Mouse (Mus musculus) lung, postnatal 0 days (tissue): ENCODE measurements around the gene Zfp618. TPM values are rescaled to one million over a fixed set of nuclear protein-coding genes. Genes with fewer than 3 reads are reported as not detected.

Experiments used
- ATAC-seq: fragments of 200-750 bp; cut with Nextera tagmentation; 2 replicates; pipeline ENCODE4 v1.8.0; 2017; ENCODE audit warnings: moderate library complexity
- DNase-seq: peaks from one replicate; pipeline ENCODE4 v3.0.0-alpha.2; 2016; ENCODE audit warnings: low spot score
- H3K27ac ChIP-seq: fragments of 300-500 bp; sonication (generic); 2 replicates; pipeline ENCODE4 v1.5.1; 2014; ENCODE audit warnings: antibody characterized with exemption, mild to moderate bottlenecking, low read length, mixed read lengths
- H3K27me3 ChIP-seq: fragments of 300-500 bp; sonication (generic); replicated peaks from 2 replicates; pipeline ENCODE4 v1.6.1; 2014; ENCODE audit warnings: low read length, mixed read lengths; ENCODE audit not compliant: insufficient read depth
- H3K36me3 ChIP-seq: fragments of 300-500 bp; sonication (generic); 2 replicates; pipeline ENCODE4 v1.6.1; 2014; ENCODE audit warnings: low read length, mixed read lengths; ENCODE audit not compliant: insufficient read depth
- H3K4me1 ChIP-seq: fragments of 300-500 bp; sonication (generic); 2 replicates; pipeline ENCODE4 v1.6.1; 2014; ENCODE audit warnings: antibody characterized with exemption, low read depth, low read length, mixed read lengths; ENCODE audit not compliant: insufficient read depth
- H3K4me2 ChIP-seq: fragments of 300-500 bp; sonication (generic); replicated peaks from 2 replicates; pipeline ENCODE4 v1.6.1; 2014; ENCODE audit warnings: low read depth, mild to moderate bottlenecking, low read length, moderate library complexity, mixed read lengths
- H3K4me3 ChIP-seq: fragments of 300-500 bp; sonication (generic); 2 replicates; pipeline ENCODE4 v1.5.1; 2014; ENCODE audit warnings: low read depth, low read length
- H3K9ac ChIP-seq: fragments of 300-500 bp; sonication (generic); replicated peaks from 2 replicates; pipeline ENCODE4 v1.6.1; 2014; ENCODE audit warnings: low read depth, mild to moderate bottlenecking
- H3K9me3 ChIP-seq: fragments of 300-500 bp; sonication (generic); 2 replicates; pipeline ENCODE4 v1.6.1; 2016; ENCODE audit warnings: low read length, mixed read lengths
- CTCF ChIP-seq: IDR thresholded peaks from 2 replicates; pipeline ENCODE4 v1.5.1; 2016; ENCODE audit warnings: antibody characterized with exemption, mild to moderate bottlenecking
- EP300 ChIP-seq: IDR thresholded peaks from 2 replicates; pipeline ENCODE4 v1.6.1; 2016; ENCODE audit warnings: antibody characterized with exemption, mild to moderate bottlenecking, control low read depth
- whole genome bisulfite sequencing: fragments of 180-500 bp; shearing (Covaris S2); extraction: QIAGEN DNeasy Blood & Tissue Kit; methylation state at CpG from one replicate; pipeline ENCODE4 v1.1.7; 2014; 5-methylcytosine and 5-hydroxymethylcytosine counted together
- polyA plus RNA-seq: library from polyadenylated mRNA; unstranded; fragments of >200 nt; fragmentation: Nextera tagmentation; extraction: Ambion mirVana; gene quantifications from 2 replicates; pipeline ENCODE4 v1.2.1, GENCODE M21; 2015

Zfp618 gene
- polyA plus RNA-seq, 1 experiment from 2014 or later = 7.9 TPM

DNA sequence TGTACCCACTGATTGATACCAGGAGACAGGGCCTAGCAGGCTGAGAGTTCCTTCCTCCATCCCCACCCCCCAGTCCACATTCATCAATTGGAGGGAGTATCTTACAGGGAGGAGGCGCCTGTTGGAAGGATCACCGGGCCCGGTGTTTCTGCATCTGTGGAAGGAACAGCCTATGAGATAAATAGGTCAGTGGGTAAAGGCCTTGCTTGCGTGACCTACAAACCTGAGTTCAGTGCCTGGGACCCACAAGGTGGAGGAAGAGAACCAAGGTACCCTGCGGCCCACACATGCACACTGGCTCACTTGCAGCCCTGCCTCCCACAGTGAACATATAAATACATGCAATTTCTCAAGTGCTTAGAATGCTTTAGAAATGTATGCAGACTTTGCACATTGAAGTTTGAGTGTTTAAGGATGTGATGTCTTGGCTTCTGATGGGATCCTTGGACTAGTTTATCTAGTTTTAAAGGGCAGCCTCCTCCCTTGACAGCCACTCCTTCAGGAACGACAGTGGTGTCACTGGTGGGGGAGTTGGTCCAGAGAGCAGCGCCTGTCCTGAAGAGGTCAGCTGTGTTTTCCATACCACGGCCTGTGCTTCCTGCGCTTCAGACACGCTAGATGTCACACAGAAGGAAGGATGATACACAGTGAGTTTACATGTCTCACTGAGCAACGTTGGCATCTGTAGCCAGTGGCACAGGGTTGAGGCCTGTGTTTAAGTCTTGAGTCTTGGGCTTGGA lies 35.1 kb downstream of the Zfp618 start:
- Histone ChIP-seq H3K4me2 (no peak overlapping the region), H3K4me1 (peaks cover 13% of the 10 kb centered on the region; the same call in 1 of the 2 replicates), H3K27me3 (no peaks in the 10 kb centered on the region), H3K36me3 (no peaks in the 10 kb centered on the region), H3K9me3 (no peaks in the 10 kb centered on the region), H3K9ac (no peak overlapping the region), H3K27ac (no peak overlapping the region), H3K4me3 (no peak overlapping the region)
- TF ChIP-seq EP300 = no peak
- TF ChIP-seq CTCF = no peak
- DNase-seq (no peak), ATAC-seq (no peak)
- 70% methylated on average over 11 of the region's 11 CpGs for WGBS

DNA sequence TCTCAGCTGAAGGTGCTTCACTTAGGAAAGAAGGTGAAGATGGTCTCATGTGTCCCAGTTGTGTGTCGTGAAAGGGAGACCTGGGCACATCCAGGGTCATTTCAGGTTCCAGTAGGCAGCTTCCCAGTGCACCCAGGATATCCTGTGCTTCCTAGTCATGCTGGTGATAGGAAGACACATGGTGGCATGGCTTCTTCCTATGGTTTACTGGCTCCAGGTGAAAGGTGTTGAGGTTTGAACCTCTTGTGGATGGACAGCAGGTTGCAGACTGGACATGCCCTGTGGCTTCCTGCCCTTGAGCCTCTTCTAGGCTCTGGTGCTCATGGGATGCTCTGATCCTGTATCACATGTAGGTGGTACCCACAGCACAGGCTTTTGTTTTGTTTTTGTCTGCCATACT lies 37.0 kb downstream of the Zfp618 start:
- DNase-seq = no peak
- H3K4me1 ChIP-seq = peaks cover 18% of the 10 kb centered on the region; the same call in 1 of the 2 replicates
- 79% methylated on average over 1 of the region's 1 CpGs for WGBS

GRCm38 (mm10) chr4:63004519-63004918 lies 39.1 kb downstream of the Zfp618 start:
- DNase-seq = no peak
- Histone ChIP-seq H3K9me3 (no peaks in the 10 kb centered on the region), H3K4me1 (peaks cover 4% of the 10 kb centered on the region; the same call in 1 of the 2 replicates), H3K9ac (no peak overlapping the region), H3K36me3 (no peaks in the 10 kb centered on the region), H3K4me3 (no peak overlapping the region), H3K4me2 (no peak overlapping the region), H3K27ac (no peak overlapping the region), H3K27me3 (no peaks in the 10 kb centered on the region)
- 91% methylated on average over 11 of the region's 11 CpGs for WGBS
- TF ChIP-seq CTCF = no peak
- no peak for TF ChIP-seq EP300
- ATAC-seq = no peak

More for the DNA sequence above, 37.0 kb downstream of the Zfp618 start:
- Histone ChIP-seq H3K9ac (no peak overlapping the region), H3K4me3 (no peak overlapping the region), H3K36me3 (no peaks in the 10 kb centered on the region), H3K27ac (no peak overlapping the region), H3K27me3 (no peaks in the 10 kb centered on the region), H3K9me3 (no peaks in the 10 kb centered on the region), H3K4me2 (no peak overlapping the region)
- no peak for ATAC-seq
- TF ChIP-seq CTCF (no peak), EP300 (no peak)

DNA sequence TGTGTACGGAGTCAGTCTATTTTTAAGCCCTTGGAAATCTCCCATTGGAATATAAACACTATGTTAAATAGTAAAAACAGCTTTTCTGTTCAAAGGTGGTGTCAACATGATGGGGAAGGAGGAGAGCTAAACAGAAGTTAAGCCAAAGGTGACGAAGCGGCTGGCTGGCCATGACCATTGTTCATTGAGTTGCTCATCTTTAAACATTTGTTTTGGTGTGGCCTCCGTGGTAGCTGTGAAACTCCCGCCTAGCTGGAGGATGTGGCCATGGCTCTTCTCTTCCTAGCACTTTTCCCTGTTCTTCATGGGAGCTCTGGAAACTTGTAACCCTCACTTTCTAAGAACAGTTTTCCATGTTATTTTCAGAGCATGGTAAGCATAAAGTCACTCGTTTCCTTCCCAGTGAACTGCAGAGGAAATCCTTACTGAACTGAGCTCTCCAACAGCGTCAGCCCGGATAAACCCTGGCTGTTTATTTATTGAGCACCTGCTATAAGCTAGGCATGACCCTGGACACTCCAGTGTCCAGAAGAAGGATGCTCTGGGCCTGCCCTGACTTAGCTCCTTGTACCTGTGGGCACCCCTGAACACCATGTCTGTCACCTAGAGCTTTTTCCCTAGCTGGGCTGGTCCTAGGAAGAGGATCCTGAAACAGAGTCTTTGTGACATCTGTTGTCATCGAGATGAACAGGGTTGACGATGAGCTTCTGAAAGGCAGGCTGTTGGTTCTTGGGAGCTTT lies 40.2 kb downstream of the Zfp618 start:
- H3K36me3 ChIP-seq = no peaks in the 10 kb centered on the region
- WGBS = 55% methylated on average over 10 of the region's 10 CpGs
- no peak overlapping the region for H3K4me2 ChIP-seq
- H3K4me3 ChIP-seq = no peak overlapping the region
- no peak overlapping the region for H3K9ac ChIP-seq
- no peak for TF ChIP-seq EP300
- DNase-seq (no peak), ATAC-seq (no peak)
- no peaks in the 10 kb centered on the region for H3K9me3 ChIP-seq
- no peak overlapping the region for H3K27ac ChIP-seq
- no peaks in the 10 kb centered on the region for H3K27me3 ChIP-seq
- H3K4me1 ChIP-seq = peaks cover 4% of the 10 kb centered on the region; the same call in 1 of the 2 replicates

GRCm38 (mm10) chr4:63006198-63007155 lies 41.1 kb downstream of the Zfp618 start:
- H3K4me1 ChIP-seq = peaks cover 4% of the 10 kb centered on the region; the same call in 1 of the 2 replicates
- no peaks in the 10 kb centered on the region for H3K9me3 ChIP-seq
- ATAC-seq = no peak
- no peaks in the 10 kb centered on the region for H3K27me3 ChIP-seq
- no peak overlapping the region for H3K4me2 ChIP-seq
- H3K27ac ChIP-seq = no peak overlapping the region
- no peak overlapping the region for H3K9ac ChIP-seq
- WGBS = 69% methylated on average over 7 of the region's 7 CpGs
- no peaks in the 10 kb centered on the region for H3K36me3 ChIP-seq
- DNase-seq = no peak
- H3K4me3 ChIP-seq = no peak overlapping the region
- TF ChIP-seq EP300 (no peak), CTCF (no peak)
